Mouse (Mus musculus) layer of hippocampus, adult 8-10 months (tissue): ENCODE measurements around the gene Fam76a. TPM values are rescaled to one million over a fixed set of nuclear protein-coding genes. Genes with fewer than 3 reads are reported as not detected.
"Not testable (repeated sequence)": the region's sequence is repeated elsewhere in the genome, so short reads cannot be mapped to it uniquely, and the experiment has no call there.

Experiments used
- DNase-seq, 2 experiments: peaks; one replicate each; pipeline ENCODE4 v3.0.0; 2022; ENCODE audit warnings: low spot score in 2 of 2
- total RNA-seq, 4 experiments: library from RNA; stranded (reverse); gene quantifications; 2 replicates each; pipeline ENCODE4 v1.2.4; 2022

Fam76a gene
- total RNA-seq, 4 experiments from 2014 or later = 47.4 to 67.7 (median 53.2) TPM

DNA sequence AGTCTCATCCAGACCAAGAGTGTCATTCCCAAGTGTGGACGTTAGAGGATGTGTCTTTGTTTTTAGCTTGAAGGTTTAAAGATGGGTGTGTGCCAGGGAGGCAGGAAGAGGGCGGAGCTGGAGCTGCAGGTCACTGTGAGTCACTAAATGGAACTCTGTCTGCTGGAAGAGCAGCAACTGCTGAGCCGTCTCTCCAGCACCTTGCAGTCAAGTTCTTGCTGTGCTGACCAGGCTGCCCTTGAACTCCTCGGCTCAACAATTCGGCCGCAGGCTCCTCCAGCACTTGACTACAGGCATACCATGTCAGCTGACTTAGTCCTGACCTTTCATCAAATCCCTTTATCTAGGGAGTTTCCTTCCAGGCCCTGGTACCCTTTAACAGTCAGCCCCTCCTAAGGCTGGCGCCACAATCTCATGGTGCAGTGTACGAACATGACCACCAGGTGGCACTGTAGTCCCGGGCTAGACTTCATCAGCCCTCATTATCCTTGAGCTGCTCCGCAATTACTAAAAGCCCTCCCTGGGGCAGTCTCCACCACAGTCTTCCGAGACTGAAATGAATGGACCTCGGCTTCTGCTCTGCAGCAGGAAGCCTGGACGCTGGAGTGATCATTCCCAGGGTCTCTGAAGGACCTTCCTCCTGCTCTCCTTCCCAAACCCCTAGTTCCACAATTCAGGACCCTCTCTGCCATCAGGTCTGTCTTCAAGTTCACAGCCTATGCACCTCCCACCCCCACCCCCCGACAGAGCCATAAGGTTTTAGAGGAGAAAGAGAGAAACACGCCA is 23.1 kb upstream of the Fam76a start:
- DNase-seq = peak; percentile 69 to 91

- DNase-seq = no peak
These were observed 22.4 kb upstream of the Fam76a start for GRCm38 (mm10) chr4:132944776-132945175.

GRCm38 (mm10) chr4:132944106-132944505 is 21.7 kb upstream of the Fam76a start:
- no peak for DNase-seq

DNA sequence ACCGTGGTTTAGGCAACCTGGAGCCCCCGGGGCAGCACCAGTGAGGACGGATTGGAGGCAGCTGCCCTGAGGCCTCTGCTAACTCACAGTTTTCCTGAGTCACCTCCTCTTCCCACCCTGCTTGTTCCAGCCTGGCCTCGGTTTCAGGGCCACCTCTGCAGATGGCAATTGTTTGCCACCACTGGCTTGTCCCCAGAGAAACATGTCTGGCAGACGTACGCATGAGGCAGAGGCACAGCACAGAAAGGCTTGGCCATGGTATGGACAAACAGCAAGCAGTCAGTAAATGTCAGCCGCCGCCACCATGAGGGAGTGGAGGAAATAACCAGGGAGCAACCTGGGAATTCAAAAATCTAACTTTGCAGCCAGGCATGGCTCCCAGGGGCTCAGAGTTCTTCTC is 20.7 kb upstream of the Fam76a start:
- no peak for DNase-seq

GRCm38 (mm10) chr4:132941012-132941729 is 18.8 kb upstream of the Fam76a start:
- no peak for DNase-seq

DNA sequence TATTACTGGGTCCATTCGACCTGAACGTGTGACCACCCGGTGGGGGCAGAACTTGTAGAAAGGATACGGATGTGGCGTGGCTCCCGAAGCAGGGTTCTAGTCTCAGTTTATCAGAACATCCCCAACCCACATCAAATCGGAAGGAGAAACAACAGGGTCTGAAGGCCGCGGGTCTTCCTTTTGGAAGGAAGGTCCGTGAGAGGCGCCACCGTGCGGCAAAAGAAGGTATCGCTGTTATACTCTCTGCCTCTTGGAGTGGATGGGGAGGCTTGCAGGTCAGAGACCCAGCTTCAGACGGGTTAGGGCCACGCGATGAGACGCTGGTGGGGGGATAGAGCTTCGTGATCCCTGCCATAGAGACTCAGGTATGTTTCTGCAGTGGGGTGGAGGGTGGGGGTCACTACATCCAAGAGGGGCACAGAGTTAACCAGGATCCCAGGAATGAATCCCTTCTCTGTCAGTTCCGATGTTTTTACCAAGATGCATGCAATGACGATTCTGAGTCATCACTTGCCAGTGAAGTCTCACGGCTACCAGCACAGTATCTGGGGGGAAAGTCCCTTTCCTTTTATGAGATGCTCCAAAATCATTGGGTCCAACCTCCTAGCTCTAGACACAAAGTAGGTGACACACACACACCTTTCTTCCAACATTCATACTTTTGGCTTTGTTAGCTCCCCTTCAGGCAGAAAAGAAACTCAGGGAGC is 17.2 kb upstream of the Fam76a start:
- DNase-seq = peak in 1 of 2 experiments; percentile 51

DNA sequence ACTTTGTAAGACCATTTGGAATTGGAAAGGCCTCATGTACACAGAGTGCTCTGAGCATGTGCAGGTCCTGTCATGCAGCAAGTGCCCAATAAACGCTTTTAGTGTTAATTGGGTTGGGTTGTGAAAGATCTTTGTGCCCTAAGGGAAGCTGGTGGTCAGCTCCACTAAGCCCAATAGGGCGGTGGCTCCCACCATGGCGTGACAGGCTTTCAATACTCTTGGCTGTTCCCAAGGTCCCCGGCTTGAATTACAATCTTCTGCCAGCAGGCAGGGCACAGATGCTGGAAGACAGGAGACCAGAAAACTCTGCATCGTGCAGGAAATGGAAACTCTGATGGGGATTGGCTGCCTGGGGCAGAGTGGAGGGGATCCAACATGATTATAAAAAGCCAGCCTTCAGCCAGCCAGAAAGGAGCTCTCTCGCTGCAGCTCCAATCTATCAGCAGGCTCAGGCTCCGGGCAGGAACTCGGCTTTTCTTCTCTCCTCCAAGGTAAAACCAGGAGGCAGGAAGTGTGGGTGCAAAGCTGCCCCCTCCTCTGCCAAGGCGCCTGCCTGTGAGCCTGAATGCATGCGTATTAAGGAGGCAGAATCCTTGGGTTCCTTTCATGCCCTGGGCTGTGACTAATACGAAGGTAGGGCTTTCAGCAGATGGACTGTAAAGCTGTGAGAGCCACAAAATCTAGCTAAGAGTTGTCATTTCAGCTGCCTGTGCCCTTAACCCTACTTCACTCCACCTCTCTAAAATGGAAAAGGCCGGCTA is 16.0 kb upstream of the Fam76a start:
- peak; percentile 70 to 72 for DNase-seq

- DNase-seq = no peak
These were observed 12.3 kb upstream of the Fam76a start for GRCm38 (mm10) chr4:132934639-132935038.

DNA sequence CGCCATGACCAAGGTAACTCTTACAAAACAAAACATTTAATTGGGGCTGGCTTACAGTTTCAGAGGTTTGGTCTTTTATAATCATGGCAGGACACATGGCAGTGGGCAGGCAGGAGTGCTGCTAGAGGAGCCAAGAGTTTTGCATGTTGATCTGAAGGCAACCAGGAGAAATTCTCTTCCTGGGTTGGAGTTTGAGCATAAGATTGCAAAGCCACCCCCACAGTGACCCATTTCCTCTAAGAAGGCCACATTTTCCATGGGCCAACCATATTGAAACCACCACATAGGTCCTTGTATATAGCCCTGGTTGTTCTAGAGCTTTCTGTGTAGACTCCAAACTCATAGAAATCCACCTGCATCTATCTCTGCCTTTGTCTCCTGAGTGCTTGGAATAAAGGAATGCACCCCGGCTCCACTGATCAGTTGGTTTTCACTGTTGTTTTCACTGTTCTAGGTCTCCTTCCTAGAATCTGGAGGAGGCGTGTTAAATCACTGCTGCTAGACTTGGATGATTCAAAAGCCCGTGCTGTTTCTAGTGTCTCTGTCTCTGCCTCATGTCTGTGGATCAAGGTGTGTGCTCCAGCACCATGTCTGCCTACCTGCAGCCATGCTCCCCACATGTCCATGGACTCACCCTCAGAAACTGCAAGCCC is 10.5 kb upstream of the Fam76a start:
- DNase-seq = no peak

DNA sequence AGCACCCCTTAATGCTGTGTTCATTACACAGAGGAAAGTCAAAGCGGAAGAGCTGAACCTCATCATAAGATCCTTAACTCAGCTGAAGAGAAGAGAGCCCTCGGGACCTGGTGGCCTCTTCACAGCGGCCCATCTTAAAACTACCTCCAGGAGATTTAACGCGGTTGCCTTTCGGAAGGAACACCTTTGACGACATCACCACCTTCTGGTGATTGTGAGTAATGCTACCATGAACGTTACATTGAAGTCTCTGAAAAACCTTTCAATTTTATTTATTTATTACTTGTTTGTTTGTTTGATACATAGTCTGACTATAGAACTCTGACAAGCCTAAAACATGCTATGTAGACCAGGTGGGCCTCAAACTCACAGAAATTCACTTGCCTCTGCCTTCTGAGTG is 8.4 kb upstream of the Fam76a start:
- peak in 1 of 2 experiments; percentile 45 for DNase-seq

DNA sequence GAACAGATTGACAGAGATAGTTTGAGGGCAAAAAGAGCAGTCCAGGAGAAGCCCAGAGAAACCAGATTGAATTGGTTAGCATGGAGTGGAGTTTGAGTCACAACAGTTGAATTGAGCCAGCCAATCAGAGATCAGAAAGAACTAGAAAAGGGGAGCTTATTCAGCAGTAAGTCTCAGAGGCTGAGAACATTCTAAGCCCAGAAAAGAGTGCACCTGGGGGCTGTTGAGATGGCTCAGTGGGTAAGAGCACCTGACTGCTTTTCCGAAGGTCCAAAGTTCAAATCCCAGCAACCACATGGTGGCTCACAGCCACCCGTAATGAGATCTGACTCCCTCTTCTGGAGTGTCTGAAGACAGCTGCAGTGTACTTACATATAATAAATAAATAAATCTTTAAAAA is 4.2 kb upstream of the Fam76a start:
- not testable (repeated sequence) for DNase-seq

DNA sequence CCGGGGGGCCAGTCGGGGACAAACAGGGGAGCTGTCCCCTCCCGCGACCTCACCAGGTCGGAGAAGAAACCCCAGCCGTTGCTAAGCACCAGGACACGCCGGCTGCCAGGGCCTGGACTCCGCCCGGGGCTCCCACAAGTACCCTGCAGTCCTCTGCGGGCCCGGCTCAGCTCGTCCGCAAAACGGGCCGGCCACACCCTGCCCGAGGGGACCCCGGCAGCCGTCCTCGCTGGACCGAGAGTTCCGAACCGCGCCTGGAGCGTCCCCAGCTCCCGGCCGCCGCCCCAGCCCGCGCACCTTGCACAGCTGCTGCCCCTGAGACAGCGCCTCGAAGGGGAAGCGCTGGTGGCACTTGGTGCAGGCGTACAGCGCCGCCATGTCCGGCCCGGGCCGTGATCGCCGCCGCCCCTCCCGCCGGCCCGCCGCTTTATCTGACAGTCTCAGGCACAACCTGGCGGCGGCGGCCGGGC is 262 bp downstream of the Fam76a start:
- DNase-seq = peak in 1 of 2 experiments; percentile 36

- DNase-seq = no peak
These were observed 870 bp downstream of the Fam76a start for GRCm38 (mm10) chr4:132921488-132921887.

- no peak for DNase-seq
These were observed 2.2 kb downstream of the Fam76a start for GRCm38 (mm10) chr4:132920171-132920570.

DNA sequence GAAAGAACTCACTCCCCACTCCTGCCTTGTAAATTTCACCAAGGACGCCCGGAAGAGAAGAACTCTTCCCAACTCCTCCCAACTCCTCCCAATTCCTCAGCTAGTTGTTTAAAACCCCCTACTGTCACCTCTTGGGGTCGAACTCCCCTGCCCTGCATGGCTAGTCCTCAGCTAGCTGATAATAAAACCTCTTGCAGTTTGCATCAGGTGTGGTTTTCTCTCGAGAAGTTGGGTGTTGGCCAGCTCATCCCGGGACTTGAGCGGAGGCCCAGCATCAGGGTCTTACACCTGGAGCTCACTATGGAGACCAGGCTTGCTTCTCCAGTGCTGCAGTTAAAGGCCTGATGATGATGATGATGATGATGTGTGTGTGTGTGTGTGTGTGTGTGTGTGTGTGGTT is 3.9 kb downstream of the Fam76a start:
- not testable (repeated sequence) for DNase-seq

- DNase-seq = no peak
These were observed 10.2 kb downstream of the Fam76a start for GRCm38 (mm10) chr4:132912156-132912555.

GRCm38 (mm10) chr4:132905843-132906360 is 16.5 kb downstream of the Fam76a start:
- no peak for DNase-seq

GRCm38 (mm10) chr4:132904765-132905309 is 17.5 kb downstream of the Fam76a start:
- no peak for DNase-seq

DNA sequence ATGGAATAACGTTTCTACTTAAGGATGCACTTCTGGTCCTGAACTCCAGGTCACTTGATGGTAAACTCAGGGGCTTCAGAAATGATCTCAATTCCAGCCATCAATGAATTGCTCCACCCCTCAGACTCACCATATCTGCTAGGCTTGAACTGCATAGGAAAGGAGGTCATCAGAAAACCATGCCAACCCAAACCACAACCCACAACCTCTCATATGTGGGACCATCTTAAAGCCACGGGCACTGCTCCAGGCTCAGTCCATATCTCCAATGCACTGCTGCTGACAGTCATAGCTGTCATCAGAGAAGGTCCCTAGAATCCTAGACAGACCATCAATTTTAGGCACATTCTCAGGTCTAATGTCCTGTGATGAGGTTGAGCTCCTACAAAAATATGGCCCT is 18.3 kb downstream of the Fam76a start:
- no peak for DNase-seq

DNA sequence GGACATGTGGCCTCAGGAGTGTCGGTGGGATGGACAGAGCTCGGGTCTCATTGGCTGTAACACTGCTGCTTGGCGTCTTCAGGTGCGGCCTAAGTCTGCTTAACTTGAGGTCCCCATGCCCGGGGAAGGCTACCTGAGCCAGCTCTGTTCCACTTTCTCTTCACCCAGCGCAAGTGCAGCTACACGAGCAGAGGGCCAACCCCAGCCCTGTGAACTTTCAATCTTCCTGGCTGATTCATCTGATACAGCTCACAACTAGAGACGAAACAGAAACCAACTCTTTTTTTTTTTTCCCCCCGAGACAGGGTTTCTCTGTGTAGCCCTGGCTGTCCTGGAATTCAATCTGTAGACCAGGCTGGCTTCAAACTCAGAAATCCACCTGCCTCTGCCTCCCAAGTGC is 24.2 kb downstream of the Fam76a start:
- no peak for DNase-seq
